ENCODE assay signal across 13 mouse cellular contexts in the genomic region with DNA sequence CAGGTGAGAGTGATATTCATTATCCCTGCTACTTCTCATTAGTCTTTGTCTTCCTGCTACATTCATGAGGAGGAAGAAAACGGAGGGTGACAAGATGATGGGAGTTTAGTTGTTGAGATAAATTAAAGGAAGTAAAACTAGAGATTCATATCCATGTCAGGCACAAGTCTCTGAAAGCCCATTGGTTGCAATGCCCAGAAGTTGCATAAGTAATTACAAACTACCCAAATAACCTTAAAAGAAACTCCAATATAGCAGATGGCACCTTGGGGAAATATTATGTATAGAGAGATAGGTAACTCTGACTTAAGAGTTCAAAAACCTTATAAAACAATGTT.
"Had no signal": no experiment of that assay in that cellular context is flagged by ENCODE, and none has a peak within 500 bp of the region (broad histone marks: within the 10 kb centered on the region; RNA-seq: fewer than 3 reads in every experiment).

No protein-coding gene starts in this region.

- H3K27ac ChIP-seq: kidney, postnatal 0 days; liver, embryonic 13.5 days; neural tube, embryonic 12.5 days; neural tube, embryonic 15.5 days had no signal

- ATAC-seq: intestine, postnatal 0 days had no signal

- DNase-seq: kidney, adult 2 months; liver, embryonic 13.5 days; lung, adult 2 months; lung, postnatal 14 days; lung, postnatal 4 days; midbrain, embryonic 14.5 days; thymus, adult 2 months; thymus, postnatal 14 days had no signal

- H3K4me3 ChIP-seq: liver, embryonic 13.5 days; megakaryocyte, embryonic 14.5 days; neural tube, embryonic 12.5 days; neural tube, embryonic 15.5 days had no signal
